Mouse (Mus musculus): ENCODE data around the gene Pm20d1. TPM values are rescaled to one million over a fixed set of nuclear protein-coding genes. Genes with fewer than 3 reads are reported as not detected.
A peak's percentile ranks its signal among the peaks of the same experiment; 100 is the strongest.

The Pm20d1 gene
- polyA plus RNA-seq, 1 experiment, result 2.6 TPM

- no peak for DNase-seq
- H3K4me3 ChIP-seq (replicated peaks; ENCODE audit: extremely low read depth, low read depth, low read length), result no peak overlapping the region
- no peak for TF ChIP-seq POLR2A (IDR thresholded peaks at IDR 0.05; ENCODE audit: borderline replicate concordance, extremely low read depth, low read depth, low read length)
- TF ChIP-seq CTCF (IDR thresholded peaks at IDR 0.05; ENCODE audit: insufficient read depth, low read length), result no peak
- no peaks in the 10 kb centered on the region; the same call in 1 of the 2 replicates for H3K4me1 ChIP-seq (ENCODE audit: control insufficient read depth, insufficient read depth, low read length)
- 43% methylated on average over 5 of the region's 5 CpGs for WGBS
Observed at GRCm38 (mm10) chr1:131823563-131823962, 26.4 kb downstream of the Pm20d1 start.

GRCm38 (mm10) chr1:131824528-131825181, 27.5 kb downstream of the Pm20d1 start:
- Histone ChIP-seq H3K4me3 (replicated peaks; ENCODE audit: extremely low read depth, low read depth, low read length) (no peak overlapping the region), H3K4me1 (ENCODE audit: control insufficient read depth, insufficient read depth, low read length) (peaks cover 6% of the 10 kb centered on the region)
- DNase-seq, result no peak
- TF ChIP-seq POLR2A (IDR thresholded peaks at IDR 0.05; ENCODE audit: borderline replicate concordance, extremely low read depth, low read depth, low read length) (no peak), CTCF (IDR thresholded peaks at IDR 0.05; ENCODE audit: insufficient read depth, low read length) (no peak)
- WGBS, result 85% methylated on average over 11 of the region's 11 CpGs

GRCm38 (mm10) chr1:131827207-131827786, 30.1 kb downstream of the Pm20d1 start, which contains the start of gene Slc41a1:
Slc41a1 (plus strand) TSS chr1:131827493.
- no peak for DNase-seq
- TF ChIP-seq POLR2A (IDR thresholded peaks at IDR 0.05; ENCODE audit: borderline replicate concordance, extremely low read depth, low read depth, low read length), result no peak; the same call in 1 of the 2 replicates
- TF ChIP-seq CTCF (IDR thresholded peaks at IDR 0.05; ENCODE audit: insufficient read depth, low read length), result no peak
- 3% methylated on average over 25 of the region's 25 CpGs for WGBS
- Histone ChIP-seq H3K4me1 (ENCODE audit: control insufficient read depth, insufficient read depth, low read length) (peaks cover 12% of the 10 kb centered on the region), H3K4me3 (replicated peaks; ENCODE audit: extremely low read depth, low read depth, low read length) (peak within 1 kb of the TSS; percentile 90)

- TF ChIP-seq CTCF (IDR thresholded peaks at IDR 0.05; ENCODE audit: insufficient read depth, low read length) (no peak), POLR2A (IDR thresholded peaks at IDR 0.05; ENCODE audit: borderline replicate concordance, extremely low read depth, low read depth, low read length) (peak; percentile 84; the same call in 1 of the 2 replicates)
- H3K4me1 ChIP-seq (ENCODE audit: control insufficient read depth, insufficient read depth, low read length), result peaks cover 12% of the 10 kb centered on the region
- 0% methylated on average over 36 of the region's 36 CpGs for WGBS
- peak overlapping the region; percentile 90 for H3K4me3 ChIP-seq (replicated peaks; ENCODE audit: extremely low read depth, low read depth, low read length)
- DNase-seq, result peak; percentile 93
Observed at GRCm38 (mm10) chr1:131827787-131828258, 30.6 kb downstream of the Pm20d1 start.

- DNase-seq, result no peak
- Histone ChIP-seq H3K4me1 (ENCODE audit: control insufficient read depth, insufficient read depth, low read length) (peaks cover 12% of the 10 kb centered on the region), H3K4me3 (replicated peaks; ENCODE audit: extremely low read depth, low read depth, low read length) (peak overlapping the region; percentile 90)
- 2% methylated on average over 22 of the region's 22 CpGs for WGBS
- TF ChIP-seq POLR2A (IDR thresholded peaks at IDR 0.05; ENCODE audit: borderline replicate concordance, extremely low read depth, low read depth, low read length), result no peak
- no peak for TF ChIP-seq CTCF (IDR thresholded peaks at IDR 0.05; ENCODE audit: insufficient read depth, low read length)
Observed at GRCm38 (mm10) chr1:131828297-131829126, 31.3 kb downstream of the Pm20d1 start.

GRCm38 (mm10) chr1:131829279-131829678, 32.1 kb downstream of the Pm20d1 start:
- no peak for DNase-seq
- peaks cover 12% of the 10 kb centered on the region for H3K4me1 ChIP-seq (ENCODE audit: control insufficient read depth, insufficient read depth, low read length)
- H3K4me3 ChIP-seq (replicated peaks; ENCODE audit: extremely low read depth, low read depth, low read length), result peak overlapping the region; percentile 38
- no peak for TF ChIP-seq CTCF (IDR thresholded peaks at IDR 0.05; ENCODE audit: insufficient read depth, low read length)
- TF ChIP-seq POLR2A (IDR thresholded peaks at IDR 0.05; ENCODE audit: borderline replicate concordance, extremely low read depth, low read depth, low read length), result no peak
- WGBS, result 47% methylated on average over 5 of the region's 5 CpGs

- TF ChIP-seq CTCF (IDR thresholded peaks at IDR 0.05; ENCODE audit: insufficient read depth, low read length), result no peak
- TF ChIP-seq POLR2A (IDR thresholded peaks at IDR 0.05; ENCODE audit: borderline replicate concordance, extremely low read depth, low read depth, low read length), result no peak
- no peak for DNase-seq
- WGBS, result 73% methylated on average over 15 of the region's 15 CpGs
- no peak overlapping the region for H3K4me3 ChIP-seq (replicated peaks; ENCODE audit: extremely low read depth, low read depth, low read length)
- peaks cover 12% of the 10 kb centered on the region for H3K4me1 ChIP-seq (ENCODE audit: control insufficient read depth, insufficient read depth, low read length)
Observed at GRCm38 (mm10) chr1:131830561-131830960, 33.4 kb downstream of the Pm20d1 start.

- DNase-seq, result no peak
- H3K4me3 ChIP-seq (replicated peaks; ENCODE audit: extremely low read depth, low read depth, low read length), result no peak overlapping the region
- no peak for TF ChIP-seq CTCF (IDR thresholded peaks at IDR 0.05; ENCODE audit: insufficient read depth, low read length)
- TF ChIP-seq POLR2A (IDR thresholded peaks at IDR 0.05; ENCODE audit: borderline replicate concordance, extremely low read depth, low read depth, low read length), result no peak
- peaks cover 12% of the 10 kb centered on the region for H3K4me1 ChIP-seq (ENCODE audit: control insufficient read depth, insufficient read depth, low read length)
- 79% methylated on average over 8 of the region's 8 CpGs for WGBS
Observed at GRCm38 (mm10) chr1:131830971-131831641, 33.9 kb downstream of the Pm20d1 start.

GRCm38 (mm10) chr1:131837035-131837434, 39.9 kb downstream of the Pm20d1 start:
- 76% methylated on average over 3 of the region's 3 CpGs for WGBS
- Histone ChIP-seq H3K4me3 (replicated peaks; ENCODE audit: extremely low read depth, low read depth, low read length) (no peak overlapping the region), H3K4me1 (ENCODE audit: control insufficient read depth, insufficient read depth, low read length) (no peaks in the 10 kb centered on the region; the same call in 1 of the 2 replicates)
- no peak for DNase-seq
- TF ChIP-seq CTCF (IDR thresholded peaks at IDR 0.05; ENCODE audit: insufficient read depth, low read length), result no peak
- no peak for TF ChIP-seq POLR2A (IDR thresholded peaks at IDR 0.05; ENCODE audit: borderline replicate concordance, extremely low read depth, low read depth, low read length)
